Mouse (Mus musculus): ENCODE results near the gene Map1lc3a. TPM values are rescaled to one million over a fixed set of nuclear protein-coding genes. Genes with fewer than 3 reads are reported as not detected.

Map1lc3a gene
- polyA plus RNA-seq, 1 experiment from 2014 or later = 128 TPM

DNA sequence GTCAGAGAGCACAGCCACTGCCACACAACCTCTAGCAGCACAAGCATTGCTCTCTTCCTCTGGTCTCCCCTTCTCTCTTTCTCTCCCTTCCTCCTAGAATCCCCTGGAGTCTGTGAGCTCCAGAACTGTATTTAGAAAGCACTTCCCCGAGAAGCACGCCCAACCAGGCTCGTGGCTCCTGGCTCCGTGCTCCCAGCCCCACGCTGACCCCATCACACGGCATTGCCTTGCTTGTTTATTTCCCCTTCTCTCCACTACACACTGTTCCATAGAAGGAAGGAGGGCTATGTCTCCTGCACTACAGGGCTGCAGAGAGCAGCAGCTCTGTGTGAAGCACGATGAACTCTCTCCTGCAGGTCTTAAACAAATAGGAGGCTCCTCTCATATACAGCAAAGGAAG, 8.6 kb downstream of the Map1lc3a start:
- H3K27me3 ChIP-seq = no peaks in the 10 kb centered on the region
- in situ Hi-C loops (cut with MboI; ENCODE audit: low pct_unique_long_range_greater_than_20kb) = no loop called here
- ChIA-PET POLR2A (interaction anchor here (1.5 kb wide), 1 partner anchor 28 kb away, joined by 3 read pairs; no protein-coding TSS in a partner anchor), CTCF (interaction anchor here (1.3 kb wide), 2 partner anchors 9 to 16 kb away, joined by 3 to 5 read pairs; no protein-coding TSS in a partner anchor)
- no peak for DNase-seq (ENCODE audit: low read depth, low spot score)
- ATAC-seq = no peak
- TF ChIP-seq CTCF (IDR thresholded peaks at IDR 0.05) = no peak

DNA sequence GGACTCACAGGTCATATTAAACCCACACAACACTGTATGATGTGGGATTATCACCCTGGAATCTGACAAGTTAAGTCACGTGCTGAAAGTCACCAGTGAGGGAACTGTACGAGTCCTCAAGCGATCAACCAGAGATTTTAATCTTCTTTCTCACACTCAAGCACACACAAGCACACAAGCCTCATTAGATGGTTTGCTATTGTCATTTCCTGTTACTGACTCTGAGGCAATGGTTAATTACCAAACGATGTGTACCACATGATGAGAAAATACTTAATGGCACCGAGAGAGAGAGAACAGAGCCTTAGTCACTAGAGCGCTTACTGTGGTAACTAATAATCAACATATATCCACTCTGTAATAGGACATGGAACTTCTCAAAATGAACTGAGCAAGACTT, 9.6 kb downstream of the Map1lc3a start:
- no peak for TF ChIP-seq CTCF (IDR thresholded peaks at IDR 0.05)
- DNase-seq (ENCODE audit: low read depth, low spot score) (no peak), ATAC-seq (no peak)
- in situ Hi-C loops (cut with MboI; ENCODE audit: low pct_unique_long_range_greater_than_20kb) = no loop called here
- POLR2A ChIA-PET = interaction anchor here (1.5 kb wide), 1 partner anchor 27 kb away, joined by 3 read pairs; no protein-coding TSS in a partner anchor
- no peaks in the 10 kb centered on the region for H3K27me3 ChIP-seq
- CTCF ChIA-PET = no interaction called here

DNA sequence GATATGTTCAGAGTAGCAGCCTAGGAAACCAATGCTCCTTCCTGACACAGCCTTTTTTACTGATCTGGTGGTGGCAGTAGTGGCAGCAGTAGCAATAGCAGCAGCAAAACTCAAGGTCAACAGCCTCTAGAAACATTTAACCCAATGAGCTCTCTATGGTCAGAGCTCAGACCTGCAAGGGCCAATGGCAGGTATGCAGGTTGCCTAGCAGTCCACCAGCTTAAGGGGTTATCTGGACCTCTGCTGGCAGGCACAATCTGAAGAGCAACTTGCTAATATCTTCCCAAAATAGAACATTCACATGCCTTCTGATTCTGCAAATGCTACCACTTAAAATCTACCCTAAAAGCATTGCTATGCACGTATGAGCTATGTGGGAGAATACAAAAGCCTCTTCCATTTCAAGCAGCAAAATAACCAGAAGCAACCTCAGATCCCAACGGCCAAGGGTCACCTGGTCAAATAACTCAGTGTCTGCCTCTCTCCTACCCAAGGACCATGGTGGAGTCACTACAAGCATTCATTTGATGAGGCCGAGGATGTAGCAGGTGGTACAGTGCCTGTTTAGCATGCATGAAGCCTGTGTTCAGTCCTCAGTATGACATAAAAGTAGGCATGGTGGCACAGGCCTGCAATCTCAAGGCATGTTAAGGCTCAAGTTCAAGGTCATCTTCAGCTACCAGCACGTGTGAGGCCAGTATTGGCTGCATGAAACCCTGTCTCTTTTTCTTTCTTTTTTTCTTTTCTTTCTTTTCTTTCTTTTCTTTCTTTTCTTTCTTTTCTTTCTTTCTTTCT, 11.6 kb downstream of the Map1lc3a start:
- DNase-seq (ENCODE audit: low read depth, low spot score) (no peak), ATAC-seq (no peak)
- no peak for TF ChIP-seq CTCF (IDR thresholded peaks at IDR 0.05)
- CTCF ChIA-PET = interaction anchor here (1.6 kb wide), 1 partner anchor 10 kb away, joined by 4 read pairs; no protein-coding TSS in a partner anchor
- H3K27me3 ChIP-seq = no peaks in the 10 kb centered on the region
- POLR2A ChIA-PET = interaction anchor here (1.7 kb wide), 1 partner anchor 9 kb away, joined by 4 read pairs; no protein-coding TSS in a partner anchor
- in situ Hi-C loops (cut with MboI; ENCODE audit: low pct_unique_long_range_greater_than_20kb) = no loop called here

DNA sequence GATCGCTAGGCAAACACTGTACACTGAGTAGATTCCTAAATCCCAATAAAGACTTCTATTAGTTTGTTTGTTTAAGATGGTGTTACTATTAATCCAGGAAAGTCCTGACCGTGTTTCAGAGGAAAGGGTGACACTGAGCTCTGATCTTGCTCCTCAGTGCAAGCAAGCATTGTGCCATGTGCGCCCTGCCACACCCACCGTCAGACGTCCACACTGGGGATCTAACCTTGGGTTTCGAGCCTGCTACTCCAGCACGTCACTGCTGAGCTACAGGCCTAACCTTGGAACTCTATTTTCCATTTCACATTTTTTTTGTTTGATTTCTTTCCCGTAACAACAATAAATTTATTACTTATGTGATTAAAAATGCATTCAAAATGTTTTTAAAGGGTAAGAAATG, 14.0 kb downstream of the Map1lc3a start:
- DNase-seq (ENCODE audit: low read depth, low spot score) (no peak), ATAC-seq (no peak)
- ChIA-PET POLR2A (no interaction called here), CTCF (interaction anchor here (1.4 kb wide), 1 partner anchor 10 kb away, joined by 3 read pairs; no protein-coding TSS in a partner anchor)
- no peaks in the 10 kb centered on the region for H3K27me3 ChIP-seq
- in situ Hi-C loops (cut with MboI; ENCODE audit: low pct_unique_long_range_greater_than_20kb) = no loop called here
- TF ChIP-seq CTCF (IDR thresholded peaks at IDR 0.05) = no peak

DNA sequence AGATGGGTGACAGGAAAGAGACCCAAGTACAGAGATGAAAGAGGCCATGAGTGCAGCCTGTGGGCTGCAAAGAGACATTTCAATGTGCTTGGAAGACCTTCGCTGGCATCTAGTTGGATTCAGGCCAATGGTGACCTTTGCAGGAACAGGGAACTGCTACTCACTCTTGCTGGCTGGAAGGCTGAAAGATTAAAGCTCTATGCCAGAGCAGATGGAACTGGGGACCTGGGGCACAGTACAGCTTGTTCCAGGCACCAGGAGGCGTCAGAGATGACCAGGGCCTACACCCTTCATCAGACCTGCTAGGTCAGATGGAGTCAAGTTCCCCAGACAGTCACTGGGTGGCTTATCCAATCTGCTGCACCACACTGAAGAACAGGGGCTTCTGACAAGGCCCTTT, 17.3 kb downstream of the Map1lc3a start:
- peak; percentile 35 for ATAC-seq
- DNase-seq (ENCODE audit: low read depth, low spot score) = no peak
- ChIA-PET CTCF (interaction anchor here (1.1 to 1.4 kb wide), 2 partner anchors 9 to 16 kb away, joined by 5 read pairs; no protein-coding TSS in a partner anchor), POLR2A (interaction anchor here (1.2 kb wide), 1 partner anchor 16 kb away, joined by 3 read pairs; no protein-coding TSS in a partner anchor)
- no peaks in the 10 kb centered on the region for H3K27me3 ChIP-seq
- in situ Hi-C loops (cut with MboI; ENCODE audit: low pct_unique_long_range_greater_than_20kb) = no loop called here
- no peak for TF ChIP-seq CTCF (IDR thresholded peaks at IDR 0.05)

DNA sequence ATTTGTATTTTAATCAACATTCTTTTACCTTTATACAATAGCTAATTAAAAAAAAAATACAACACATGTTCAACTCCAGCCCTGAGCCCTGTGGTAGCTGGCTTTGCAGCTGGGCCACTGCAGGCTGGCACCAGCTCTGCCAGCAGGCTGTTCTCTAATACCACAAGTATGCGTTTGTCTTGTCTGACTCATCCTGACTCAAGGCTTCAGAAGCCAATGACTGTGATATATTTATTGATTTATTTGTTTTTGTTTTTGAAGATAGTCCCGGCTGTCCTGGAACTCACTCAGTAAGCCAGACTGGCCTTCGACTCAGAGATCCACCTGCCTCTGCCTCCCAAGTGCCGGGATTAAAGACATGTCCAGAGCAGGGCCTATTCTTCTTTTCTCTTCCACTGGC, 17.8 kb downstream of the Map1lc3a start:
- DNase-seq (ENCODE audit: low read depth, low spot score) (peak; percentile 37), ATAC-seq (peak; percentile 93)
- in situ Hi-C loops (cut with MboI; ENCODE audit: low pct_unique_long_range_greater_than_20kb) = no loop called here
- TF ChIP-seq CTCF (IDR thresholded peaks at IDR 0.05) = peak; percentile 48
- CTCF ChIA-PET = interaction anchor here (1.1 to 1.4 kb wide), 2 partner anchors 9 to 15 kb away, joined by 5 read pairs; no protein-coding TSS in a partner anchor
- H3K27me3 ChIP-seq = no peaks in the 10 kb centered on the region
- POLR2A ChIA-PET = interaction anchor here (1.2 kb wide), 1 partner anchor 17 kb away, joined by 3 read pairs; no protein-coding TSS in a partner anchor

DNA sequence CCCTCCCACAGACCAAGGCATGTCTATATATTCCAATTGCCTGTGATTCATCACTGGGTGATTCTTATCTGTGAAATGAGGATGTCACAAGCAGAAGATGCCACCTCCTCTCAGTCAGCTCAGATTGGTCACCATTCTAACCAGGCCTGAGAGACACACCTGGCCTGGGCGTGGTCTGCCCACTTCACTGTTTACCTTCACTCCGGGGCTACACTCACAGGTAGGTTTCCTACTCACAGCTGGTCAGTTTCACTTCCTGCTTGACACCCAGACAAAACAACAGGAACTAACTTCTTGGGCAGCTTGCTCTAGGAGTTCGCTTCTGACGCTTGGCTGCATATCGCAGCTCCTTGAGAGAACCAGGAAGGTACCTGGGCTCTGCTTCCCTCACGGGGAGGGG, 19.4 kb downstream of the Map1lc3a start:
- TF ChIP-seq CTCF (IDR thresholded peaks at IDR 0.05) = no peak
- ChIA-PET POLR2A (interaction anchor here (0.6 kb wide), 1 partner anchor 51 kb away, joined by 4 read pairs; no protein-coding TSS in a partner anchor), CTCF (no interaction called here)
- DNase-seq (ENCODE audit: low read depth, low spot score) (no peak), ATAC-seq (no peak)
- in situ Hi-C loops (cut with MboI; ENCODE audit: low pct_unique_long_range_greater_than_20kb) = no loop called here
- no peaks in the 10 kb centered on the region for H3K27me3 ChIP-seq

DNA sequence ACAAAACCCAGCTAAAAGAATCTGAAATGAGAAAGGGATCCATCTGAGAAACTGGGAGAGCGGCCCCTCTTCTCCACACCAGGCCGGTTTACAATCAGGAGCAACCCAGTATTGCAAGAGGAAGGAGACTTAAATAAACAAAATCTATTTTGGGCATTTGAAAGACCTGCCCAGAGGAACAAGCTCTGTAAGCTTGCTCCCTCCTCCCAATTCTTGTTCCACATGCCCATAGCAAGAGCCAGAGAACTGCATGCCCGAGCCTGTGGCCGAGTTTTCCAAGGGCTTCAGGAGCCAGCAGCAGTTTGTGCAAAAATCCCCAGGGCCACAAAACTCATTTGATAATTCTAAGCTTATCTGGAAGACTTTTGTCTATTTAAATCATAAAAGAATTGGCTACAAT, 23.5 kb downstream of the Map1lc3a start:
- no peaks in the 10 kb centered on the region for H3K27me3 ChIP-seq
- CTCF ChIA-PET = interaction anchor here (1.0 to 2.2 kb wide), 5 partner anchors 10 to 85 kb away, joined by 3 to 8 read pairs (median 3); no protein-coding TSS in a partner anchor
- POLR2A ChIA-PET = no interaction called here
- TF ChIP-seq CTCF (IDR thresholded peaks at IDR 0.05) = no peak
- ATAC-seq = no peak
- no peak for DNase-seq (ENCODE audit: low read depth, low spot score)
- in situ Hi-C loops (cut with MboI; ENCODE audit: low pct_unique_long_range_greater_than_20kb) = no loop called here

DNA sequence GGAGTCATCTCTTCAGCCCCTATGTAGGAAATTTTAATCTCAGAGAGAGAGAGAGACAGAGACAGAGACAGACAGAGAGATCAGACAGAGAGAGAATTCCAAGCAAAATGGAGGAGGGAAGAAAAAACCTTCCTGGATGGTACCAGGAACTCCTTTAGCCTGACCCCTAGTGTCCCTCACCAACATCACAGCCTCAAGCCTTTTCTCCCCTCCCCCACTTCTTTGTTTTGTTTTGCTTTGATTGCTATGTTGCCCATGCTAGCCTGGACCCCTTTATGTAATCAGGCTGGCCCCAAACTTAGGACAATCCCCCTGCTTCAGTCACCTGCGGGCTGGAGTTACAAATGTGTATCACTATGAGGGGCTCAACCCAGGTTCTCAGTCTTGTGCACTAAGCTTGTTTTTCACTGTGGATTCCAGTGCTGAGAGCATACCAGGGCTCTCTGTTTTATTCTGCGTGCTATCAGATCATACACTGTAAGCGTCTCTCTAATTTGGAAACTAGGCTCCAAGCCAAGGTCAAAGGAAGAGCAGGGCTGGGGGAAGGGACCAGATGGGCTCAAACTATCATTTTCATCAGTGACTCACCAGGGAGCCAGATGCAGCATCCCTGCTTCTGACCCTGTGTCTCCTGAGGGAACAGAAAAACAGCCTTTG, 33.0 kb downstream of the Map1lc3a start:
- in situ Hi-C loops (cut with MboI; ENCODE audit: low pct_unique_long_range_greater_than_20kb) = no loop called here
- H3K27me3 ChIP-seq = no peaks in the 10 kb centered on the region
- peak; percentile 63 for TF ChIP-seq CTCF (IDR thresholded peaks at IDR 0.05)
- CTCF ChIA-PET = interaction anchor here (1.0 to 1.6 kb wide), 5 partner anchors 11 to 20 kb away, joined by 3 to 5 read pairs (median 4); no protein-coding TSS in a partner anchor
- POLR2A ChIA-PET = no interaction called here
- ATAC-seq = no peak
- DNase-seq (ENCODE audit: low read depth, low spot score) = no peak

DNA sequence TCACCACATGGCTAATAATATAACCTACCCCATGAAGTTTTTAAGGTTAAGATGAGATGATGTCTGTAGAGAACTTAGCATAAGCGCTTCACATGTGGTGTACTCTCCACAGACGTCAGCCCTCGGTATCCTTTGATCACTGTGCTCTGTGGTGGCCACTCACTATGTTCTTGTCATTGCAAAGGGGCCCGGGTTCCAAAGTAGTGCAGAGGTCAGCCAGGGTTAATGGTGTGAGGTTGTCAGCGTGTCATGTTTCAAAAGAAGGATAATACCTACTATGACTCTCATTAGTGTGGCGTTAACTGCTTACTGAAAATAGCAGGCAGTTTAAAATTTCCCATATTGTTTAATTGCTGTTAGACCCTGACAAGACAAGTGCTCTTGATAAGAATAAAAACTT, 37.6 kb downstream of the Map1lc3a start:
- ATAC-seq (no peak), DNase-seq (ENCODE audit: low read depth, low spot score) (no peak)
- TF ChIP-seq CTCF (IDR thresholded peaks at IDR 0.05) = no peak
- no peaks in the 10 kb centered on the region for H3K27me3 ChIP-seq
- in situ Hi-C loops (cut with MboI; ENCODE audit: low pct_unique_long_range_greater_than_20kb) = no loop called here
- CTCF ChIA-PET = no interaction called here
- POLR2A ChIA-PET = interaction anchor here (0.9 kb wide), 1 partner anchor 29 kb away, joined by 3 read pairs; no protein-coding TSS in a partner anchor
